Mouse (Mus musculus) cerebellum, adult 2 months (tissue): ENCODE measurements at regions not wholly inside any gene's neighbourhood (a gene's known extent, or its start where the extent isn't known, plus 50 kb on each side); places are given as distances from the start of the nearest gene placed in this dataset.

Source experiments
- CTCF ChIP-seq: fragments of 200-500 bp; IDR thresholded peaks from 2 replicates; pipeline ENCODE4 v1.5.1; 2011; ENCODE audit warnings: low read depth, mild to moderate bottlenecking, control low read depth, low read length, moderate library complexity, borderline replicate concordance; ENCODE audit not compliant: insufficient read depth
- POLR2A ChIP-seq: fragments of 200-500 bp; IDR thresholded peaks from 2 replicates; pipeline ENCODE4 v1.6.1; 2011; ENCODE audit warnings: low read length, control low read depth, borderline replicate concordance; ENCODE audit not compliant: insufficient read depth

GRCm38 (mm10) chr17:9893966-9894365 lies 224.4 kb upstream of the Pabpc6 start:
- TF ChIP-seq CTCF = no peak
- TF ChIP-seq POLR2A = no peak
